ENCODE assay signal across 8 mouse cellular contexts in the genomic region with DNA sequence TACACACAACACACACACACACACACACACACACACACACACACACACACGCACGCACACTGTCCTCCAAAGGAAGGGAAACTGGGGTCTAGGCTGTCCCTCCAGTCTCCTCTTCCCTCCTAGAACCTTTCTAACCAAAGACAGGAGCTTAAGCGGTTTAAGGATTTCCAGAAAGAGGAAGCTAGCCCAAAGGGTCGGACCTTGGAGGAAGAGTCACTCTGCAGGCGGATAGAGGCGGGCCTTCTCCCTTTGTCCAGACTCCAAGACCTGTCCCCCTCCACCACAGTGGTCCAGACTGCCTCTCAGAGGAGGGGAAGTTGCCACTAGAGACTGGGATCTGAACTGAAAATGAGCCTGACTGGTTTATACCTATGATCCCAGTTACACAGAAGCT. TPM values are rescaled to one million over a fixed set of nuclear protein-coding genes. Genes with fewer than 3 reads are reported as not detected.
DNase-seq lines count a peak whose midpoint lies in the region; ATAC-seq and TF ChIP-seq lines count a peak whose summit lies in the region.

No protein-coding gene starts in this region.

- H3K4me1 ChIP-seq in midbrain, embryonic 10.5 days, result peaks cover 50% of the 10 kb centered on the region
- peaks cover 22% of the 10 kb centered on the region for H3K4me1 ChIP-seq in midbrain, embryonic 11.5 days (ENCODE audit: control insufficient read depth, insufficient read depth, low read length)
- peaks cover 9% of the 10 kb centered on the region for H3K4me1 ChIP-seq in heart, adult 2 months (ENCODE audit: control insufficient read depth, insufficient read depth, low read length)
- peaks cover 61% of the 10 kb centered on the region for H3K4me1 ChIP-seq in limb, embryonic 13.5 days
- H3K4me1 ChIP-seq in stomach, embryonic 14.5 days (ENCODE audit: control insufficient read depth, insufficient read depth, low read length), result peaks cover 41% of the 10 kb centered on the region

- TF ChIP-seq POLR2A in heart, adult 2 months (IDR thresholded peaks at IDR 0.05; ENCODE audit: insufficient read depth, low read depth, low read length), result 0 out of 2 replicates have a peak, but pooled peaks have one; percentile 22

- no peak overlapping the region for H3K4me2 ChIP-seq in midbrain, embryonic 11.5 days
- peak overlapping the region; percentile 95 for H3K4me2 ChIP-seq in limb, embryonic 13.5 days (replicated peaks)
- peak overlapping the region; percentile 79 for H3K4me2 ChIP-seq in stomach, embryonic 14.5 days (replicated peaks; ENCODE audit: low read depth, low read length)

- ATAC-seq in midbrain, embryonic 11.5 days (ENCODE audit: low FRiP score), result no peak
- ATAC-seq in limb, embryonic 13.5 days (ENCODE audit: low FRiP score, low read depth), result no peak
- ATAC-seq in stomach, embryonic 14.5 days (ENCODE audit: insufficient number of reproducible peaks, insufficient read depth, low FRiP score, low read depth), result no peak
- no peak for ATAC-seq in activated CD4-positive, CD25-positive, alpha-beta regulatory T cell, adult 4 months

- intact Hi-C loops in heart, adult 2 months (cut with DNase I), result no loop called here

- H3K4me3 ChIP-seq in midbrain, embryonic 10.5 days, result peak overlapping the region; percentile 18; the same call in 1 of the 2 replicates
- no peak overlapping the region for H3K4me3 ChIP-seq in midbrain, embryonic 11.5 days (ENCODE audit: low read depth, low read length)
- H3K4me3 ChIP-seq in heart, adult 2 months, result 0 out of 2 replicates have a peak overlapping the region, but pooled peaks have one; percentile 1
- peak overlapping the region; percentile 83 for H3K4me3 ChIP-seq in limb, embryonic 13.5 days
- H3K4me3 ChIP-seq in stomach, embryonic 14.5 days (ENCODE audit: low read depth, low read length), result peak overlapping the region; percentile 80

- H3K27me3 ChIP-seq in midbrain, embryonic 10.5 days (ENCODE audit: low read depth, poor library complexity, severe bottlenecking), result peaks cover 14% of the 10 kb centered on the region
- peaks cover 4% of the 10 kb centered on the region; the same call in 1 of the 2 replicates for H3K27me3 ChIP-seq in midbrain, embryonic 11.5 days (ENCODE audit: control insufficient read depth, insufficient read depth, low read length)
- H3K27me3 ChIP-seq in heart, adult 2 months (ENCODE audit: control insufficient read depth, insufficient read depth, low read length), result no peaks in the 10 kb centered on the region
- H3K27me3 ChIP-seq in limb, embryonic 13.5 days, result no peaks in the 10 kb centered on the region
- H3K27me3 ChIP-seq in stomach, embryonic 14.5 days (ENCODE audit: control insufficient read depth, insufficient read depth, low read length), result no peaks in the 10 kb centered on the region

- H3K27ac ChIP-seq in midbrain, embryonic 10.5 days (replicated peaks), result no peak overlapping the region
- no peak overlapping the region for H3K27ac ChIP-seq in midbrain, embryonic 11.5 days (ENCODE audit: low read depth, low read length)
- H3K27ac ChIP-seq in heart, adult 2 months, result peak overlapping the region; percentile 15; the same call in 1 of the 2 replicates
- peak overlapping the region; percentile 96; the same call in 1 of the 2 replicates for H3K27ac ChIP-seq in limb, embryonic 13.5 days
- H3K27ac ChIP-seq in stomach, embryonic 14.5 days (ENCODE audit: low read length), result peak overlapping the region; percentile 97

- no peak overlapping the region for H3K9ac ChIP-seq in midbrain, embryonic 11.5 days (ENCODE audit: low read length)
- H3K9ac ChIP-seq in heart, adult 2 months (ENCODE audit: low read depth, low read length), result peak overlapping the region; percentile 34
- peak overlapping the region; percentile 69 for H3K9ac ChIP-seq in limb, embryonic 13.5 days
- peak overlapping the region; percentile 10; the same call in 1 of the 2 replicates for H3K9ac ChIP-seq in stomach, embryonic 14.5 days (replicated peaks; ENCODE audit: low read depth, low read length)

- WGBS in midbrain, embryonic 10.5 days, result 36% methylated on average over 5 of the region's 6 CpGs
- WGBS in midbrain, embryonic 11.5 days, result 52% methylated on average over 6 of the region's 6 CpGs
- WGBS in heart, adult 2 months, result 46% methylated on average over 6 of the region's 6 CpGs
- WGBS in limb, embryonic 13.5 days, result 55% methylated on average over 6 of the region's 6 CpGs
- WGBS in stomach, embryonic 14.5 days, result 27% methylated on average over 4 of the region's 6 CpGs

- H3K9me3 ChIP-seq in midbrain, embryonic 10.5 days (replicated peaks), result no peaks in the 10 kb centered on the region
- no peaks in the 10 kb centered on the region for H3K9me3 ChIP-seq in midbrain, embryonic 11.5 days (ENCODE audit: control insufficient read depth, low read length)
- no peaks in the 10 kb centered on the region for H3K9me3 ChIP-seq in limb, embryonic 13.5 days
- no peaks in the 10 kb centered on the region for H3K9me3 ChIP-seq in stomach, embryonic 14.5 days (ENCODE audit: control insufficient read depth, low read depth, low read length)

- H3K79me2 ChIP-seq in heart, adult 2 months (replicated peaks; ENCODE audit: control insufficient read depth, insufficient read depth, low read length), result no peaks in the 10 kb centered on the region; the same call in 1 of the 2 replicates

- TF ChIP-seq CTCF in heart, adult 2 months (IDR thresholded peaks at IDR 0.05), result no peak

- TF ChIP-seq EP300 in heart, adult 2 months (IDR thresholded peaks at IDR 0.05; ENCODE audit: insufficient read depth, low read depth, low read length), result no peak

- H3K36me3 ChIP-seq in midbrain, embryonic 10.5 days, result peaks cover 4% of the 10 kb centered on the region
- no peaks in the 10 kb centered on the region for H3K36me3 ChIP-seq in midbrain, embryonic 11.5 days (ENCODE audit: control insufficient read depth, insufficient read depth, low read length)
- H3K36me3 ChIP-seq in heart, adult 2 months (ENCODE audit: control insufficient read depth, insufficient read depth, low read length), result no peaks in the 10 kb centered on the region
- peaks cover 21% of the 10 kb centered on the region for H3K36me3 ChIP-seq in limb, embryonic 13.5 days
- H3K36me3 ChIP-seq in stomach, embryonic 14.5 days (ENCODE audit: control insufficient read depth, insufficient read depth, low read length), result peaks cover 6% of the 10 kb centered on the region

- DNase-seq in midbrain, embryonic 10.5 days (ENCODE audit: low spot score), result no peak
- no peak for DNase-seq in midbrain, embryonic 11.5 days (ENCODE audit: low spot score, missing footprints)
- DNase-seq in heart, adult 2 months, result peak in 1 of 2 experiments; percentile 58
- no peak for DNase-seq in yolk sac, embryonic 10.5 days (ENCODE audit: low spot score)
- no peak for DNase-seq in T-cell, adult 2 months (ENCODE audit: low spot score)

RNA-seq across cellular contexts. Expression of gene S1pr2, which starts 2.9 kb away (rescaled TPM):
- polyA plus RNA-seq in midbrain, embryonic 10.5 days (2016; fragmentation: Nextera tagmentation; extraction: Ambion mirVana), result 19.1 and 22.1 TPM in 2 replicates
- 18.1 and 20.1 TPM in 2 replicates for polyA plus RNA-seq in midbrain, embryonic 11.5 days (2014; fragmentation: Nextera tagmentation; extraction: Ambion mirVana)
- total RNA-seq in heart, adult 2 months (2021), result 1 to 10 TPM; 2.8 to 3.2 TPM
- 4.2 and 6.1 TPM in 2 replicates for polyA plus RNA-seq in heart, adult 2 months (2012; rRNA removed)
- polyA plus RNA-seq in limb, embryonic 13.5 days (2015; fragmentation: Nextera tagmentation; extraction: Ambion mirVana), result 60.3 and 66.9 TPM in 2 replicates
- 48.6 and 52.3 TPM in 2 replicates for polyA plus RNA-seq in stomach, embryonic 14.5 days (2014; fragmentation: Nextera tagmentation; extraction: Ambion mirVana)
- 1 to 10 TPM; 3.2 to 5.0 TPM for polyA plus RNA-seq in activated CD4-positive, CD25-positive, alpha-beta regulatory T cell, adult 4 months (2017; shearing (Covaris generic))

RNA-seq across cellular contexts. Expression of gene Dnmt1, which starts 14.0 kb away (rescaled TPM):
- 141 and 145 TPM in 2 replicates for polyA plus RNA-seq in midbrain, embryonic 10.5 days (2016; fragmentation: Nextera tagmentation; extraction: Ambion mirVana)
- 67.4 and 73.3 TPM in 2 replicates for polyA plus RNA-seq in midbrain, embryonic 11.5 days (2014; fragmentation: Nextera tagmentation; extraction: Ambion mirVana)
- total RNA-seq in heart, adult 2 months (2021), result 10 to 100 TPM; 11.1 to 11.6 TPM
- 9.1 and 11.7 TPM in 2 replicates for polyA plus RNA-seq in heart, adult 2 months (2012; rRNA removed)
- 97.6 and 104 TPM in 2 replicates for polyA plus RNA-seq in limb, embryonic 13.5 days (2015; fragmentation: Nextera tagmentation; extraction: Ambion mirVana)
- polyA plus RNA-seq in stomach, embryonic 14.5 days (2014; fragmentation: Nextera tagmentation; extraction: Ambion mirVana), result 64.7 and 69.6 TPM in 2 replicates
- 10 to 100 TPM; 51.2 to 52.7 TPM for polyA plus RNA-seq in activated CD4-positive, CD25-positive, alpha-beta regulatory T cell, adult 4 months (2017; shearing (Covaris generic))

RNA-seq across cellular contexts. Expression of gene Mrpl4, which starts 28.9 kb away (rescaled TPM):
- polyA plus RNA-seq in midbrain, embryonic 10.5 days (2016; fragmentation: Nextera tagmentation; extraction: Ambion mirVana), result 141 and 143 TPM in 2 replicates
- 120 and 121 TPM in 2 replicates for polyA plus RNA-seq in midbrain, embryonic 11.5 days (2014; fragmentation: Nextera tagmentation; extraction: Ambion mirVana)
- total RNA-seq in heart, adult 2 months (2021), result 100 to 1,000 TPM; 124 to 130 TPM
- polyA plus RNA-seq in heart, adult 2 months (2012; rRNA removed), result 173 and 226 TPM in 2 replicates
- 131 and 133 TPM in 2 replicates for polyA plus RNA-seq in limb, embryonic 13.5 days (2015; fragmentation: Nextera tagmentation; extraction: Ambion mirVana)
- polyA plus RNA-seq in stomach, embryonic 14.5 days (2014; fragmentation: Nextera tagmentation; extraction: Ambion mirVana), result 136 and 150 TPM in 2 replicates
- polyA plus RNA-seq in activated CD4-positive, CD25-positive, alpha-beta regulatory T cell, adult 4 months (2017; shearing (Covaris generic)), result 100 to 1,000 TPM; 100 to 103 TPM

RNA-seq across cellular contexts. Expression of gene Icam1, which starts 42.1 kb away (rescaled TPM):
- 4.5 and 4.9 TPM in 2 replicates for polyA plus RNA-seq in midbrain, embryonic 10.5 days (2016; fragmentation: Nextera tagmentation; extraction: Ambion mirVana)
- 3.9 and 4.0 TPM in 2 replicates for polyA plus RNA-seq in midbrain, embryonic 11.5 days (2014; fragmentation: Nextera tagmentation; extraction: Ambion mirVana)
- 1 to 10 TPM; 7.6 to 9.2 TPM for total RNA-seq in heart, adult 2 months (2021)
- 12.4 and 15.3 TPM in 2 replicates for polyA plus RNA-seq in heart, adult 2 months (2012; rRNA removed)
- 12.3 and 13.9 TPM in 2 replicates for polyA plus RNA-seq in limb, embryonic 13.5 days (2015; fragmentation: Nextera tagmentation; extraction: Ambion mirVana)
- 10.6 and 12.5 TPM in 2 replicates for polyA plus RNA-seq in stomach, embryonic 14.5 days (2014; fragmentation: Nextera tagmentation; extraction: Ambion mirVana)
- polyA plus RNA-seq in activated CD4-positive, CD25-positive, alpha-beta regulatory T cell, adult 4 months (2017; shearing (Covaris generic)), result 10 to 100 TPM; 55.3 to 64.7 TPM

RNA-seq across cellular contexts. Expression of gene Icam4, which starts 55.5 kb away (rescaled TPM):
- 5.6 and 5.9 TPM in 2 replicates for polyA plus RNA-seq in midbrain, embryonic 10.5 days (2016; fragmentation: Nextera tagmentation; extraction: Ambion mirVana)
- 5.4 and 9.2 TPM in 2 replicates for polyA plus RNA-seq in midbrain, embryonic 11.5 days (2014; fragmentation: Nextera tagmentation; extraction: Ambion mirVana)
- total RNA-seq in heart, adult 2 months (2021), result 1 to 10 TPM in 1 of 2 experiments, under 1 TPM in 1; 0.84 to 1.0 TPM
- polyA plus RNA-seq in heart, adult 2 months (2012; rRNA removed), result 0.70 and 1.4 TPM in 2 replicates
- polyA plus RNA-seq in limb, embryonic 13.5 days (2015; fragmentation: Nextera tagmentation; extraction: Ambion mirVana), result 0.62 and 2.2 TPM in 2 replicates
- polyA plus RNA-seq in stomach, embryonic 14.5 days (2014; fragmentation: Nextera tagmentation; extraction: Ambion mirVana), result 0.84 and 1.0 TPM in 2 replicates
- 1 to 10 TPM; 2.9 to 3.8 TPM for polyA plus RNA-seq in activated CD4-positive, CD25-positive, alpha-beta regulatory T cell, adult 4 months (2017; shearing (Covaris generic))

Comparison
In these comparisons a context has a peak if more than half of its experiments do, and no peak if none do; other contexts are left out.
1. H3K27ac ChIP-seq: peak in heart, adult 2 months (single experiment), limb, embryonic 13.5 days (single experiment) and stomach, embryonic 14.5 days (single experiment); none in midbrain, embryonic 10.5 days (single experiment) and midbrain, embryonic 11.5 days (single experiment).